Mouse (Mus musculus) megakaryocyte, adult 5-6 weeks (primary cell): ENCODE measurements around the gene Rasal2. TPM values are rescaled to one million over a fixed set of nuclear protein-coding genes. Genes with fewer than 3 reads are reported as not detected.

Source experiments
- ATAC-seq: 2 replicates; pipeline ENCODE4 v1.8.0; 2016; ENCODE audit warnings: mild to moderate bottlenecking, inconsistent platforms; ENCODE audit not compliant: poor library complexity, severe bottlenecking
- total RNA-seq, 2 experiments: library from RNA; stranded (forward) in 1 of 2; stranded (reverse) in 1 of 2; fragments of 153-499, 151-499 nt in 1 of 2; fragments of 221-1000, 200-1000 nt in 1 of 2; gene quantifications; 2 replicates each; pipeline versions ENCODE4 v1.2.3 to v1.2.4; 2015 to 2017

Rasal2 gene
- total RNA-seq, 2 experiments from 2014 or later = 0.73 to 1.2 TPM

DNA sequence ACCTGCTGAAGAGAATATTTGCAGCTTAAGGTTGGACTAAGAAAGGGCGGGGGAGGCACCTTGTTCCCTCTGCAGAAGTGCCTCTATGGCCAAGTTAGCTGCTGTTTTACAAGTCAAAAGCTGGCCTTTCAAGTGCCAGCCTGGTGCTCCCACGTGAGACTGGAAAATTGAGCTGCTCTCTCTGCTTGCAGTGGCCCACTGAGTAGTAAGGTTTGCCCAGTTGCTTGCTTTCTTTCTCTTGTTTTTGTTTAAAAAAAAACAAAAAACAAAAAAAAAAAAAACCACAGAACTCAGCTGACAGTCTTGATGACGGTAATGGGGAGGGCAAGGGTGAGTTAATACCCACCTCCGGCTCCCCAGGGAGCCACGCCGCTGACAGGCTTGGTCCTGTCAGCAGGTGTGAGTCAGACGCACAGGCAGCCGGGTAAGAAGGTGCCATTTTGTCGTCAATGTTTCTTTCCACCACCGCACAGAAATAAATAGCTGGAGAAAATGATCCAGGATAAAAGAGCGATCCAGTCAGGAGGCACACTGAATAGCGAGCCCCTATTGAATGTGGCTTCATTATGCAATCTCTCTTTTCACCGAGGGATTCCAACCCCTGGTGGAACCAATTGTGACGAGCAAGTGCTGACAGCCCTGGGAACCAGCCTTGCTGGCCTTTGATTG is 27.7 kb upstream of the Rasal2 start:
- ATAC-seq = no peak

DNA sequence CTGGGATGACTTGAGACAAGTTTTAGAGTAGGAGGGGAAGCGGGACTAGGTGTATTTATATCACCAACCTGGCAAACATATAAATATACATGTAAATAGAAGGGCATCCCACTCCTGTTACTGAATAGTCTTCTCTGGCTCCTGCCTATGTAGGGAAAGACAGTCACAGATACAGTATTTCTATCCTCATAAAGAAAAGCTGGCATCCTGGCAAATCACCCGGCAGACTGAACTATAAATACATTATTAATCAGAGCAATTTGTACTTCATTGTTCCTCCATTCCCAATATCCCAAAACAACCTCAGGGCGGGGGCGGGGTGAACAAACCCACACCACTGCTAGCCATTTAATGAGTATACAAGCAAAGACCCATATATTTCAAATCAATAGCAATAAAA is 26.7 kb upstream of the Rasal2 start:
- ATAC-seq = no peak

DNA sequence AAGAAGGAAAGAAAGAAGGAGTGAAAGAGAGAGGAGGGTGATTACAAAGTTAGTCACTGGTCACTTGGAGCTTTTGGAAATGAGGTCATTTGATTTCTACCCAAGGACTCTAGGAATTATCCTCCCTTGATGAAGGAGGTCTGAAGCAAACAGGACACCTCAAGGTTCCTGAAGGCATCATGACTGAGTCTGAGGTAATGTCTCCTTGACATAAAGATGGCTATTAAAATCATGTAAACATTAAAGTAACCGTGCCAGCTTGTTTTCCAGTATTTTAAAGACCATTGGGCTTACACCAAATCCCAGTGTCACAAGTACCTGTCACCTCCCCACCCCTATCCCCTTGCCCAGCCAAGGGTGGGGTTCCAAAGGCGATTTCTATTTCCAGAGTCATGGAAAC is 25.9 kb upstream of the Rasal2 start:
- no peak for ATAC-seq

DNA sequence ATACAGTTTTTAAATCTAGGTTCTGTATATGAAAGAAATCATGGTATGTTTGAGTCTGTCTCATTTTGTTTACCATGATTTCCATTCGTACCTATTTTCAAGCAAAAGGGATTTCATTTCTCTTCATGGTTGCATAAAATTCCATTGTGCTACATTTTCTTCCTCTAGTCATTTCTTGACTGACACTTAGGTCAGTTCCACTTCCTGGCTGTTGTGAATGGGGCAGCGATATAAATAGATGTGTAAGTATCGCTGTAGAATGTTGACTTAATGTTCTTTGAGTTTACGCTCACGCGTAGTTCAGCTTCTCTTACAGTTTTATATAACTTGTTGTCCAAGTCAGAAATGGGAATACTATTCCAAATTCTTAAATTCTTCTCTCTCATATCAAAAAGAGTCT is 23.5 kb upstream of the Rasal2 start:
- no peak for ATAC-seq

DNA sequence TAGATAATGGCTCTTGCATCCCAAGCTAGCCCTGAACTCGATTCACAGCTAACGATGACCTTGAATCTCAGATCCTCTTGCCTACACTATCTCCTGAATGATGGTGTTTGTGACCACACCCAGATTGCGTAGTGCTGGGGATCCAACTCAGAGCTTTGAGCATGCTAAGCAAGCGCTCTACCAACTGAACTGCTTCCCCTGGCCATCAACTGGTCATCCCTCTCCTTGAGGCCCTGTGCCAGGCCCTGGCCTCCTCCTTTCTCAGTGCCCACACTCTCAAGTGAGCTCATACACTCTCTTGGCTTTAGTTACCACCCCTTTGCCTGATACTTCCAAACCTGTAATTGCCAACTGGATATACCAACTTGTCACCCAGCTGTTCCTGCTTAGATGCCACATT is 22.0 kb upstream of the Rasal2 start:
- peak; percentile 27; the same call in 1 of the 2 replicates for ATAC-seq

DNA sequence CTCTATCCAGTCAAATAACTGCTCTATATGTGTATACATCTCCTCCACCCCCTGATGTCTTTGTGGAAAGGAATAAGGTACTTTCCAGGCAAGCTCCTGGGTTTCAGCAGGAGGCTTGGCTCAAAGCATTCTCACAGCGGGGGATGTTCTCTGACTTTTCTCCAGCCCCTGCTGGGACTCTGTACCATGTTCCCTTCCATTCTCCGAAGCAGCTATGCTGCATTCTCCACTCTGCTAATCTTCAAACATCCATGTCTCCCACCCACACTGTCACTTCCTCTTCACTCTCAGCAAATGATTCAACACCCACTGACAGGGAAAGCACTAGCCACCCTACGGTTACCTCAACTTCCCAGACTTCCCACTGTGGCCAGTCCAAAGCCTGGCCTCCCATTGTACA is 20.9 kb upstream of the Rasal2 start:
- no peak for ATAC-seq

DNA sequence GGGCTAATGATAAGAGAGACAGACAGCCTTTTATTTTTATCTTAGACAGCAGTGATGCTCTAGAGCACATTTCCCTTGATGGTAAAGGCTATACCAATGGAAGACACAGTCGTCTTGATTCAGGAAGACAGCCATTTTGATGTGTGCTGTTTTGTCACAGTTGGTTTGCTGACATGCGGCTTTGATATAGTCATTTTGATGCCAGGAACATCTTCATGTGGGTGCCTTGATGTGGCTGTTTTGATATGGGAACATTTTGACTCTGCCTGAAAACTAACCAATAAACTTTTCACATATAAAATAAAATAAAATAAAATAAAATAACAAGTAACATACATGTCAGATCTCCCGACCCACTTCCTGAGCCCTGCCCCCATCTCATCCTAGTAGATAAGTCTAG is 16.0 kb upstream of the Rasal2 start:
- no peak for ATAC-seq

DNA sequence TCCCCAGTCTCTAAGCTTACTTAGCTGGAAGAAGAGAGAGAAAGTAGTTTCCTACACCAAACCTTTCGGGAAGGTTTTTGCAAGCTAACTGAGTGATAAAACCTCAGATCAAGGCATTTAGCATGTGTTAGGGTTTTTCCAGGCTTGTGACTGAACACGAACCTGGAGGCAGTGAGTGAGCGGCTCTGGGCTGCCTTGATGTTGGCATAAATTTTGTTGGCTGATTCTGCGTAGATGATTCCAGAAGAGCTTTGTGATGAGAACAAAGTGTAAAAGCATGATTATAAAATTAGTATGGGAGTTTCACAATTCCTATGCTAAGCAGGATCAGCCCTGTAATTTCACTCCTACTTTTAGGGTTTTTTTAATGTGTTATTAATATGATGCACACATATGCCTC is 15.2 kb upstream of the Rasal2 start:
- no peak for ATAC-seq

DNA sequence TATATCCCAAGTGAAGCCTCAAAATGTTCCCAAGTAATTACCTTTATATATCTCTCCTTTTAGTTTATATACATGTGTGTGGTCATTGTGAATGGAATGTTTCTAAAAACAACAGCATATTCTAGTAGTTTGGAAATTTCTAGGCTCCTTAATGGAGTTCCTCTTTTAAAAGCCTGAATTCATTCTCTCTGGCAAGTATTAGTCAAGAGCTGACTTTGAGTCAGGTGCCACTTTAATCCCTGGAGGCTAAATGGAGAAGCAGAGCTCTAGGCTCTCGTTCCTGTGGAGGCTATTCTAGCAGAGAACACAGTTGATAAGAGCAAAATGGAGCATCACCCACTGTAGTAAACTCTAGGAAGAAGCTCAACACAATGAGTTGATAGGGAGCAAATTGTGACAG is 14.5 kb upstream of the Rasal2 start:
- ATAC-seq = no peak; the same call in 1 of the 2 replicates

DNA sequence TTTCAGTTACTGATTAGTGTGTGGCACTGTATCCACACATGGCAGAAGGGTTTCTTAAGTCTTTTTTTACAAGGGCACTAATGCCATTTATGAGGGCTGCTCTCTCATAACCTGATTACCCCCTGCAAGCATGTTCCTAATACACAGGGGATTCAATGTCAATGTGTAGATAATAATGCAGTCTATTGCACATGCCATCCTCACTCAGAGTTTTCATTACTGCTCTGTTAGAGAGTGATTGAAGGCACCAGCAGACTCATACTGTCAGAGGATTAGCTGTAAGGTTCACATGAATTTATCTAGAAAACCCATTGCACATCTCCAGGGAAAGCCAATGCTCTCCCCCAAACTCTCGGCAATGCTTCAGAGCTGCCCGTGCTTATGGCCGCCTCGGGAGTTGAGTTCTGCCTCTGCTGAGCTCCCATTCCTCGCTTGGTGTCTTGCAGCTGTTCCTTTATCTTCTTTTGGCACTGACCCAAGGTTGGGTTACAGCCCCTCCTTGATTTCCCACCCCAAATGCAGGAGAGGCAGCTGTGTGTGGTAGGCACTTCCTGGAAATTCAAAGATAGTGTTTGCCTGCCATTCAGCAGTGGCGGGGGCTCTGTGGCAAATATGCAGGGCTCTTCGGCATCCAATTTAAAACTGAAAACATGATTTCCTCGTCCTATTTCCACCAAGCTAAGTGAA is 13.5 kb upstream of the Rasal2 start:
- ATAC-seq = no peak

DNA sequence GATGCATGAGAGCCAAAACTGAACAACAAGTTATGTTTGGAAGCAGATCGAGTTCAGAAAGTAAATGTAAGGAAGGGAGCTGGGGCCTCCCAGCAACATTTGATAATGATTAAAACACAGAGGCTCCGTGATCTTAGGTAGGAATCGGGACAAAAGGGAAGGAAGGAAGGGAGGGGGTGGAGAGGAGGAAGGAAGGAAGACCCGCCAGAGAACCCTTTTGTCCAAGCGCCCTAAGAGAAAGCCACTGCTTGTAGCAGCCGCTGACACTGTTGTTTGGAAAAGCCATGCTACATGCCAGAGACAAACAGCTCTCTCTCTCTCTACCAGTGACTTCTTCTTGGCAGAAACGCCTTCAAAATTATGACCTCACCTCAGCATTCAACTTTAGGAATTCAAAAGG is 5.5 kb upstream of the Rasal2 start:
- no peak for ATAC-seq

DNA sequence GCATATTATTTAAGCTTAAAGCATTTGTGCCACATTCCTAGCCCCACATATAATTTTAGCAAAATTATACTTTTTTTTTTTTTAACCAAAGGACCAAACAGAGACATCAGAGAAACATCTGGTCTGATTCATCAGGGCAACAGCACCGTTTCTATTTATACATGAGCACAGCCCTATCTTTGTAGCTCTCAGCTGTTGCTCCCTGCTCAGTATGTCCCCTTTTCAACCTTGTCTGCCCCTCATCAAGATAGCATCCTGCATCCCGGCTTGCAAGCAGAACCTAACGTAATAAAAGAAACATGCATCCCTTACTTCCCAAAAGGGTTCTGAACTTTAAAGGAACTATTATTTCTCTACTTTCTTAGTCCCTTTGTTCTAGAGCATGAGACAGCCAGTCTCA is 5.0 kb upstream of the Rasal2 start:
- no peak for ATAC-seq

DNA sequence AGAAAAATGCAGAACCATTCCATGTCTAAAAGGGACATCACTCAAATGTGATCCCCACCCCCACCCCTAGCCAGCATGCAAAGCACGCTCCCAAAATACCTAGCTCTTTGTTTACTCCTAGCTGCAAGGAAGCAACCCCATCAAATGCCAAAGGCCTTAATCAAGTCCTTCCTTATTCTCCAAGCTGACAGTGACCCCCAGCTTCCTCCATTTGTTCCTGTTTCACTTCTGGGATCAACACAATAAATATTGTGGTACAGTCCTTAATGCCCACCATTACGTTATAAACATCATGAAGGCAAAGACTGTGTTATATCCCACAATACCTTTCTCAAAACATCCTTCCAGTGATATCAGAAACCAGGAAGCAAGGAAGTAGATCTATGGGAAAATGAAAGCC is 4.2 kb upstream of the Rasal2 start:
- no peak for ATAC-seq

DNA sequence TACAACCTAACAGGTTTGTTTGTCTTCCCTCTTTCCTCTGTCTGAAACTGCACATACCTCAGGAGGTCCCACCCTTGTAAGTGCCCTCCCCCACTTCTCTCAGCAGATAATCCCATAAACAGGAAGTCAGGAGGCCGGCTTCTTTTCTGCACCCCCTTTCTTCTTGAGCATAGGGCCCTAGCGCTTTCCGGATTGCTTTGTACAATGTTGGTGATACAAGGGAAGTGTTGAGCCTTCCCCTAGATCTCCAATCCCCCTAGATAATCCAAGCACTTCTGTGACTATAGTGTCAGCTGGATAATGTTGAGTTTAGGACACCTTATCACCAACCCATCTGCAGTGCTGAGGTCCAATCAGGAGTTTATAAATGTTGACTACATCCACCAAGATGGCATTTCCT is 3.4 kb upstream of the Rasal2 start:
- no peak for ATAC-seq

DNA sequence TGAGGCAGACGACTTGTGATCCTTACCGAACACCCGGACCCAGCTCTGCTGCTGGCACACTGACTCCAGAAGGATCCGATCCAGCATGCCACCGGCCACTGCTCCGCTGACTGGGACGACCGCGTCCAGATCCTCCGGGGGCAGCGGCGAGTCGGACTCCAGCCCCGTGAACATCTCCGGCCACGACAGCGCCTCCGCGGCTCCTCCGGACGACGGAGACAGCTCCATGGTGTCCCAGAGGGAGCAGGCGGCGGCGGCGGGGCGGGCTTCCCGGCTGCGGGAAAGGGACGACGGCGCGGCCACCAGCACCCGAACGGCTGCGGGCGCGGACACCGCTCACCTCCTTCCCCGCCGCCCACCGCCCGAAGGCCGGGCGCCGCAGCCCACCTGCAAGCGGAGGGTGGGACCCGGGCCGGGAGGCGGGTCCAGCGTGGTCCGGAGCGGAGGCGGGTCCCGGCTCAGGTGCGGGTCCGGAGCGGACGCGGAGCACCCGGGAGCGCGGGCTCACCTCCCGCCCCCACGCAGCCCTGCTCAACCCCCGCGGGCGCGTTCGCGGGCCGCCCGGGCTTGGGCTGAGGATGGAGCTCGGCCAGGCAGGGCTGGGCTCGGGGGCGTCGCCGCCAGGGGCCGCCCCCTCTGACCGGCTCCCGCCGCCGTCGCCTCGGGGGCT is 549 bp downstream of the Rasal2 start:
- ATAC-seq = peak; percentile 26

DNA sequence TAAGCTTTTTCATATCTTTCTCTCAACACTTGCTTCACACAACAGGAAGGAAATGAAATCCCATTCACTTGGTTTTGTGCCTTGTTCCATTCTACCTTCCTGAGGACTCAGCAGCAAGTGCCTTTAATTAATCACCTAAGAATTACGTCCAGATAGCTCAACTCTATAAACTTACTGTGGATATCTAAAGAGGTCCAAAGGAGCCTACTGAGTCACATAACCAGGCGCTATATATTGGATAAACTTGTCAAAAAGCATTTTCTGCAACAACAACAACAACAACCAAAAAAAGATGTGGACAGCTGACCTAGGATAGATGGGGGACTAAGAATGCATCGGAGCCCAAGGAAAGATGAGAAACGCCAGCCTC is 1.1 kb downstream of the Rasal2 start:
- ATAC-seq = no peak

DNA sequence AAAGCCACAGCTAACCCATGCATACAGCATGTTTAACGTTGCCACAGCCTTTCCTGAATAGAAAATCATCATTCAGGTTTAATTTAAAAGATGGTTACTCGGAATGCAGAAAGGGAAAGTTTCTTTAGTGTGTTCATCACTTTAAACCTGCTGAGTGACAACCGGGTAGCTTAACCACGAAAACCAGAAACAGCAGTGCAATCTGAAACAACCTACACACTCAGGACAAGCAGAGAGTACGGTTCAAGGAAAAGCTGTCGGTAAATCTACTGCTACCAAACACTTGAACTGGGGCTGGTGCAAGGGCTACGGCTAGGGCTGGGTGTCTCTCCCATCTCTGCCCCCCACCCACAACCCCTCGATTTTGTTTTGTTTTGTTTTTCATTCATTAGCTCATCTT is 1.5 kb downstream of the Rasal2 start:
- no peak for ATAC-seq

DNA sequence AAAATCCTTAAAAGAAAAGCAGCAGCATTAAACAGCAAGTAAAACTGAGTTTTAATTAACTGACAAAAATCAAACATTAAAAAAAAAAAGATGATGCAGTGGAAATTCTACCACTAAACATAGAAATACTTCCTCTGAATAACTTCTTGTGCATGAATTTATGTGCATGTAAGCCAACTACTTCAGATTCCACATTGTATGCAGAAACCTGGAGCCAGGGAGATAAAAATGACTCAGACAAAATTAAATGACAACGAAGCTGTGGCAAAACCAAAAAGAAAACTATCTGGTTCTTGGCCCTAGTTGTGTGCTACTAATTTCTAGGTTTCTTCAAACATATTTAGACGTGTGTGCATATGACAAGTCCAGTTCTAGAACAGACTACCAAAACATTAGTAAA is 2.7 kb downstream of the Rasal2 start:
- ATAC-seq = no peak

DNA sequence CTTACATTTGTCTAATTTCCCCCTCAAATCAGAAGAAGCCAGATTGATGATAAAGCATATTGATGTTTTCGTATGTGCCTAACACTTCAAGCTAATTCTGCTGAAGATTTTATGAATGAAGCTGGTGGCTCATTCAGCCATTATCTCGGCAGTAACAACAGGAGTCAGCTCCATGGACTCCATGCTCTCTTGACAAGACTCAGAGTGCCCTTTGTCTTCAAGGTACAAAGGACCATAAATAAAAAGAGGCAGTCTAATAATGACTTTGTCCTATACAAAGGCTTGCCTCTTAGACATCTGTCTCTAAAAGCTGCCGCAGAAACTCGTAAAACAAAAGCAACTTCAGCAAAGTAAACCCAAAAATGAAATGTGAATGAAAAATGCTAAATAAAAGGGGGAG is 24.4 kb downstream of the Rasal2 start:
- no peak for ATAC-seq

DNA sequence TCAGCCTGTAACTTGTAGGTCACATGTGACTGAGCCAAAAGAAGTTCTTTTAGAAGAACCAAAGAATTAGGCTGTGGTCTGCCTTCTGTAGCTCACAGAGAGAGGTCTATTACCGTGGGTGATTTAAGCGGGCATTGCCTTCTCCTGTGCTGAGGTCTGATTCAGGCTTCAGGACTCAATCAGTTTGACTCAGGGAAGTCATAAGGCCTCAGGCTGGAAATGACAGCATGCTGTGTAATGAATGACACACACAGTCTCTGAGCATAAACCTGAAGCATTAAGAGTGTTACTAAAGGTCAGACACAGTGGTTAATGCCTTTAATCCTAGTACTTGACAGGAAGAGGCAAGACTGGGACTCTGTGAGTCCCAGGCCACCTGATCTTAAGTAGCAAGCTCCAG is 31.7 kb downstream of the Rasal2 start:
- no peak for ATAC-seq

DNA sequence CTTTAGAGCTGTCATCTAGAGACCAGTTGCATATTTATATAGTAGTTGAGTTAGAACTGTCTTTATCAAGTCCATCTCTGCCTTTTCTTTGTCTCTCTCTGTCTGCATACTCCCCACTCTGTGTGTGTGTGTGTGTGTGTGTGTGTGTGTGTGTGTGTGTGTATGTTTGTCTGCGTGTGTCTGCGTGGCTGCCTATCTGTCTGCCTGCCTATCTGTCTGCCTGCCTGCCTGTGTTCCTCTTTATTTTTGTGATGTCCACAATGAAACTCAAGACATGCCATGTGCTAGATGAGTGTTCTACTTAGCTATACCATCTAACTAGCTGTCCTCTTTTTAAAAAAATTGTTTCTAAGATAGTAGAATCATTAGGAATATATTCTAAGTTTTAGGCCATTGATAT is 42.0 kb downstream of the Rasal2 start:
- ATAC-seq = no peak

DNA sequence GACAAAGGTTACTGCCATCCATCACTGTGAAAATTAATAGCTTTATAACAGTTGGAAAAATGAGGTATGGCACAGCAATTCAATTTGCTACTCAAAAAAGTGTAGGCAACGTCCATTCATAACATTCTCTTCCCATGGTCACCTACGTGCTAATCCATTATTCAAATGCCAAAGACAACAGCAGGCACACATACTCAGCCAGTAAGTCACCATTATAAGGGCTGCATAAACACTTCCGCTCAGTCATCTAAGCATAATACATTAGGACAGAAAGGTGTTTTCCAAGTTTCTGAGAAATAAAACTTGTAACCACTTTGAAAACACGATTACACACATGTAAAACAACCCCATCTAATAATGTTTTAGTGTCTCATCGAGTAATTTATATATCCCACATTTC is 44.1 kb downstream of the Rasal2 start:
- no peak for ATAC-seq
